Mouse (Mus musculus): ENCODE results near the gene Olfr916. TPM values are rescaled to one million over a fixed set of nuclear protein-coding genes. Genes with fewer than 3 reads are reported as not detected.

Gene Olfr916
- not detected in 2 replicates for polyA plus RNA-seq (2012; rRNA removed)

GRCm38 (mm10) chr9:38659775-38660174, at the start of gene Olfr916:
Gene Olfr916 (minus strand): TSS chr9:38659875.
- H3K27me3 ChIP-seq (ENCODE audit: control insufficient read depth, insufficient read depth, low read length) = no peaks in the 10 kb centered on the region
- no peaks in the 10 kb centered on the region for H3K4me1 ChIP-seq (ENCODE audit: control insufficient read depth, insufficient read depth, insufficient read length, low read length)
- no peaks in the 10 kb centered on the region for H3K36me3 ChIP-seq (ENCODE audit: control insufficient read depth, insufficient read depth, low read length)
- TF ChIP-seq CTCF (IDR thresholded peaks at IDR 0.05; ENCODE audit: extremely low read depth, insufficient read length, insufficient replicate concordance, low read depth, low read length) (no peak), POLR2A (IDR thresholded peaks at IDR 0.05; ENCODE audit: low read depth, low read length) (no peak)
- 44% methylated on average over 1 of the region's 1 CpGs for WGBS
- no peak within 1 kb of the TSS for H3K4me3 ChIP-seq (ENCODE audit: low read depth, low read length)
- H3K27ac ChIP-seq (ENCODE audit: insufficient read depth, low read depth, low read length) = no peak within 1 kb of the TSS

- Histone ChIP-seq H3K27ac (ENCODE audit: insufficient read depth, low read depth, low read length) (no peak within 1 kb of the TSS), H3K4me1 (ENCODE audit: control insufficient read depth, insufficient read depth, insufficient read length, low read length) (no peaks in the 10 kb centered on the region), H3K36me3 (ENCODE audit: control insufficient read depth, insufficient read depth, low read length) (no peaks in the 10 kb centered on the region), H3K27me3 (ENCODE audit: control insufficient read depth, insufficient read depth, low read length) (no peaks in the 10 kb centered on the region), H3K4me3 (ENCODE audit: low read depth, low read length) (no peak within 1 kb of the TSS)
- TF ChIP-seq CTCF (IDR thresholded peaks at IDR 0.05; ENCODE audit: extremely low read depth, insufficient read length, insufficient replicate concordance, low read depth, low read length) (no peak), POLR2A (IDR thresholded peaks at IDR 0.05; ENCODE audit: low read depth, low read length) (no peak)
- WGBS = 77% methylated on average over 2 of the region's 2 CpGs
These were observed 14.8 kb upstream of the Olfr916 start, which contains the start of gene Olfr918 for GRCm38 (mm10) chr9:38674501-38674900. Gene Olfr918 (minus strand): TSS chr9:38674601.

GRCm38 (mm10) chr9:38672887-38673286, 13.2 kb upstream of the Olfr916 start:
- no peak overlapping the region for H3K27ac ChIP-seq (ENCODE audit: insufficient read depth, low read depth, low read length)
- no peaks in the 10 kb centered on the region for H3K27me3 ChIP-seq (ENCODE audit: control insufficient read depth, insufficient read depth, low read length)
- H3K4me3 ChIP-seq (ENCODE audit: low read depth, low read length) = no peak overlapping the region
- TF ChIP-seq POLR2A (IDR thresholded peaks at IDR 0.05; ENCODE audit: low read depth, low read length) (no peak), CTCF (IDR thresholded peaks at IDR 0.05; ENCODE audit: extremely low read depth, insufficient read length, insufficient replicate concordance, low read depth, low read length) (no peak)
- no peaks in the 10 kb centered on the region for H3K36me3 ChIP-seq (ENCODE audit: control insufficient read depth, insufficient read depth, low read length)
- 82% methylated on average over 2 of the region's 2 CpGs for WGBS
- H3K4me1 ChIP-seq (ENCODE audit: control insufficient read depth, insufficient read depth, insufficient read length, low read length) = no peaks in the 10 kb centered on the region

- 68% methylated on average over 1 of the region's 1 CpGs for WGBS
- H3K4me1 ChIP-seq (ENCODE audit: control insufficient read depth, insufficient read depth, insufficient read length, low read length) = no peaks in the 10 kb centered on the region
These were observed 6.1 kb upstream of the Olfr916 start, which contains the start of gene Olfr917 for GRCm38 (mm10) chr9:38665742-38666141. Gene Olfr917 (minus strand): TSS chr9:38665842.

GRCm38 (mm10) chr9:38632406-38632805, 27.3 kb downstream of the Olfr916 start:
- Histone ChIP-seq H3K27me3 (ENCODE audit: control insufficient read depth, insufficient read depth, low read length) (no peaks in the 10 kb centered on the region), H3K27ac (ENCODE audit: insufficient read depth, low read depth, low read length) (no peak overlapping the region), H3K4me1 (ENCODE audit: control insufficient read depth, insufficient read depth, insufficient read length, low read length) (no peaks in the 10 kb centered on the region), H3K4me3 (ENCODE audit: low read depth, low read length) (no peak overlapping the region), H3K36me3 (ENCODE audit: control insufficient read depth, insufficient read depth, low read length) (no peaks in the 10 kb centered on the region)
- TF ChIP-seq CTCF (IDR thresholded peaks at IDR 0.05; ENCODE audit: extremely low read depth, insufficient read length, insufficient replicate concordance, low read depth, low read length) = no peak
- TF ChIP-seq POLR2A (IDR thresholded peaks at IDR 0.05; ENCODE audit: low read depth, low read length) = no peak
- WGBS = 76% methylated on average over 4 of the region's 4 CpGs

More at GRCm38 (mm10) chr9:38665742-38666141, 6.1 kb upstream of the Olfr916 start, which contains the start of gene Olfr917:
- Histone ChIP-seq H3K27me3 (ENCODE audit: control insufficient read depth, insufficient read depth, low read length) (no peaks in the 10 kb centered on the region), H3K36me3 (ENCODE audit: control insufficient read depth, insufficient read depth, low read length) (no peaks in the 10 kb centered on the region), H3K4me3 (ENCODE audit: low read depth, low read length) (no peak within 1 kb of the TSS), H3K27ac (ENCODE audit: insufficient read depth, low read depth, low read length) (no peak within 1 kb of the TSS)
- TF ChIP-seq CTCF (IDR thresholded peaks at IDR 0.05; ENCODE audit: extremely low read depth, insufficient read length, insufficient replicate concordance, low read depth, low read length) = no peak

Other genes starting within 250 kb of the Olfr916 start
- not detected in 2 replicates for gene Olfr901, start 230.4 kb downstream of the Olfr916 start, polyA plus RNA-seq (2012; rRNA removed)
- gene Olfr902, start 212.2 kb downstream of the Olfr916 start, polyA plus RNA-seq (2012; rRNA removed) = not detected in 2 replicates
- gene Olfr904, start 196.7 kb downstream of the Olfr916 start, polyA plus RNA-seq (2012; rRNA removed) = not detected in 2 replicates
- gene Olfr905, start 188.8 kb downstream of the Olfr916 start, polyA plus RNA-seq (2012; rRNA removed) = not detected in 2 replicates
- gene Olfr906, start 172.8 kb downstream of the Olfr916 start, polyA plus RNA-seq (2012; rRNA removed) = not detected in 2 replicates
- not detected in 2 replicates for gene Olfr907, start 164.1 kb downstream of the Olfr916 start, polyA plus RNA-seq (2012; rRNA removed)
- not detected in 2 replicates for gene Olfr911-ps1, start 138.3 kb downstream of the Olfr916 start, polyA plus RNA-seq (2012; rRNA removed)
- gene Olfr910, start 122.0 kb downstream of the Olfr916 start, polyA plus RNA-seq (2012; rRNA removed) = not detected in 2 replicates
- gene Olfr912, start 79.7 kb downstream of the Olfr916 start, polyA plus RNA-seq (2012; rRNA removed) = not detected in 2 replicates
- not detected in 2 replicates for gene Olfr913, start 67.1 kb downstream of the Olfr916 start, polyA plus RNA-seq (2012; rRNA removed)
- not detected in 2 replicates for gene Olfr914, start 54.8 kb downstream of the Olfr916 start, polyA plus RNA-seq (2012; rRNA removed)
- not detected in 2 replicates for gene Olfr917, start 6.0 kb upstream of the Olfr916 start, polyA plus RNA-seq (2012; rRNA removed)
- gene Olfr918, start 14.7 kb upstream of the Olfr916 start, polyA plus RNA-seq (2012; rRNA removed) = not detected in 2 replicates
- not detected in 2 replicates for gene Olfr919, start 43.8 kb upstream of the Olfr916 start, polyA plus RNA-seq (2012; rRNA removed)
- 2.9 and 6.3 TPM in 2 replicates for gene Vwa5a, start 58.4 kb upstream of the Olfr916 start, polyA plus RNA-seq (2012; rRNA removed)
- 0.04 TPM in 1 of 2 replicates, not detected in the other for gene Olfr920, start 92.4 kb upstream of the Olfr916 start, polyA plus RNA-seq (2012; rRNA removed)
- not detected in 2 replicates for gene Olfr921, start 113.2 kb upstream of the Olfr916 start, polyA plus RNA-seq (2012; rRNA removed)
- not detected in 2 replicates for gene Olfr922, start 154.7 kb upstream of the Olfr916 start, polyA plus RNA-seq (2012; rRNA removed)
- not detected in 2 replicates for gene Olfr923, start 166.7 kb upstream of the Olfr916 start, polyA plus RNA-seq (2012; rRNA removed)
- not detected in 2 replicates for gene Olfr924, start 184.6 kb upstream of the Olfr916 start, polyA plus RNA-seq (2012; rRNA removed)
- gene Olfr26, start 195.2 kb upstream of the Olfr916 start, polyA plus RNA-seq (2012; rRNA removed) = not detected in 2 replicates
- gene Olfr926, start 217.3 kb upstream of the Olfr916 start, polyA plus RNA-seq (2012; rRNA removed) = not detected in 2 replicates

Measured in small intestine, adult 2 months (tissue).